Mouse (Mus musculus) liver, postnatal 0 days (tissue): ENCODE data around the gene 4921517D22Rik. TPM values are rescaled to one million over a fixed set of nuclear protein-coding genes. Genes with fewer than 3 reads are reported as not detected.

Experiments
- ATAC-seq: fragments of 200-750 bp; cut with Nextera tagmentation; 2 replicates; pipeline ENCODE4 v1.8.0; 2017; ENCODE audit warnings: mild to moderate bottlenecking, moderate library complexity
- DNase-seq: peaks from one replicate; pipeline ENCODE4 v3.0.0-alpha.2; 2016
- H3K27ac ChIP-seq: fragments of 300-500 bp; sonication (generic); 2 replicates; pipeline ENCODE4 v1.5.1; 2014; ENCODE audit warnings: antibody characterized with exemption, moderate library complexity, mild to moderate bottlenecking, low read depth
- H3K27me3 ChIP-seq: fragments of 300-500 bp; sonication (generic); 2 replicates; pipeline ENCODE4 v1.6.1; 2014; ENCODE audit warnings: low read length, control low read depth, mixed read lengths; ENCODE audit not compliant: insufficient read depth
- H3K36me3 ChIP-seq: fragments of 300-500 bp; sonication (generic); replicated peaks from 2 replicates; pipeline ENCODE4 v1.6.1; 2014; ENCODE audit warnings: mild to moderate bottlenecking, control low read depth, low read length, moderate library complexity, mixed read lengths; ENCODE audit not compliant: insufficient read depth
- H3K4me1 ChIP-seq: fragments of 300-500 bp; sonication (generic); 2 replicates; pipeline ENCODE4 v1.6.1; 2014; ENCODE audit warnings: antibody characterized with exemption, mild to moderate bottlenecking, control low read depth; ENCODE audit not compliant: insufficient read depth
- H3K4me2 ChIP-seq: fragments of 300-500 bp; sonication (generic); 2 replicates; pipeline ENCODE4 v1.6.1; 2014; ENCODE audit warnings: low read depth, mild to moderate bottlenecking, low read length, moderate library complexity, mixed read lengths
- H3K4me3 ChIP-seq: fragments of 300-500 bp; sonication (generic); 2 replicates; pipeline ENCODE4 v1.5.1; 2014; ENCODE audit warnings: low read depth, low read length
- H3K9ac ChIP-seq: fragments of 300-500 bp; sonication (generic); replicated peaks from 2 replicates; pipeline ENCODE4 v1.6.1; 2014; ENCODE audit warnings: mild to moderate bottlenecking, moderate library complexity
- H3K9me3 ChIP-seq: fragments of 300-500 bp; sonication (generic); 2 replicates; pipeline ENCODE4 v1.6.1; 2016; ENCODE audit warnings: mild to moderate bottlenecking, control low read depth, low read length, mixed read lengths
- CTCF ChIP-seq: sonication (generic); IDR thresholded peaks from 2 replicates; pipeline ENCODE4 v1.5.1; 2016; ENCODE audit warnings: antibody characterized with exemption, low read depth
- EP300 ChIP-seq: IDR thresholded peaks from 2 replicates; pipeline ENCODE4 v1.6.1; 2016; ENCODE audit warnings: antibody characterized with exemption, low read depth, mild to moderate bottlenecking
- WGBS: fragments of 180-500 bp; shearing (Covaris S2); extraction: QIAGEN DNeasy Blood & Tissue Kit; methylation state at CpG from one replicate; pipeline ENCODE4 v1.1.7; 2014; ENCODE audit not compliant: insufficient replicate concordance; 5-methylcytosine and 5-hydroxymethylcytosine counted together
- polyA plus RNA-seq: library from polyadenylated mRNA; unstranded; fragments of >200 nt; fragmentation: Nextera tagmentation; extraction: Ambion mirVana; gene quantifications from 2 replicates; pipeline ENCODE4 v1.2.1, GENCODE M21; 2015

The 4921517D22Rik gene
- polyA plus RNA-seq, 1 experiment from 2014 or later = not detected

GRCm38 (mm10) chr13:59674761-59675150 is 19.2 kb downstream of the 4921517D22Rik start:
- Histone ChIP-seq H3K4me1 (peaks cover 29% of the 10 kb centered on the region), H3K27me3 (no peaks in the 10 kb centered on the region), H3K4me3 (peak overlapping the region; percentile 93), H3K9me3 (no peaks in the 10 kb centered on the region), H3K27ac (peak overlapping the region; percentile 80), H3K36me3 (no peaks in the 10 kb centered on the region), H3K9ac (peak overlapping the region; percentile 87), H3K4me2 (peak overlapping the region; percentile 95)
- TF ChIP-seq CTCF (no peak), EP300 (no peak)
- 2% methylated on average over 13 of the region's 13 CpGs for WGBS
- ATAC-seq = no peak; the same call in 1 of the 2 replicates
- DNase-seq = peak; percentile 40

- Histone ChIP-seq H3K4me1 (peaks cover 34% of the 10 kb centered on the region), H3K27ac (no peak overlapping the region), H3K9me3 (no peaks in the 10 kb centered on the region), H3K36me3 (no peaks in the 10 kb centered on the region), H3K27me3 (no peaks in the 10 kb centered on the region), H3K4me3 (peak overlapping the region; percentile 93), H3K9ac (peak overlapping the region; percentile 87), H3K4me2 (peak overlapping the region; percentile 95)
- ATAC-seq (no peak), DNase-seq (no peak)
- TF ChIP-seq EP300 = no peak
- no peak for TF ChIP-seq CTCF
- WGBS = 14% methylated on average over 3 of the region's 3 CpGs
Measured at GRCm38 (mm10) chr13:59674215-59674614, 19.7 kb downstream of the 4921517D22Rik start.

GRCm38 (mm10) chr13:59673597-59673996 is 20.3 kb downstream of the 4921517D22Rik start:
- Histone ChIP-seq H3K27me3 (no peaks in the 10 kb centered on the region), H3K9me3 (no peaks in the 10 kb centered on the region), H3K4me3 (0 out of 2 replicates have a peak overlapping the region, but pooled peaks have one; percentile 93), H3K4me2 (peak overlapping the region; percentile 95), H3K27ac (no peak overlapping the region), H3K9ac (peak overlapping the region; percentile 34), H3K4me1 (peaks cover 40% of the 10 kb centered on the region), H3K36me3 (no peaks in the 10 kb centered on the region)
- DNase-seq = no peak
- WGBS = 60% methylated on average over 7 of the region's 7 CpGs
- TF ChIP-seq CTCF (no peak), EP300 (no peak)
- ATAC-seq = no peak

DNA sequence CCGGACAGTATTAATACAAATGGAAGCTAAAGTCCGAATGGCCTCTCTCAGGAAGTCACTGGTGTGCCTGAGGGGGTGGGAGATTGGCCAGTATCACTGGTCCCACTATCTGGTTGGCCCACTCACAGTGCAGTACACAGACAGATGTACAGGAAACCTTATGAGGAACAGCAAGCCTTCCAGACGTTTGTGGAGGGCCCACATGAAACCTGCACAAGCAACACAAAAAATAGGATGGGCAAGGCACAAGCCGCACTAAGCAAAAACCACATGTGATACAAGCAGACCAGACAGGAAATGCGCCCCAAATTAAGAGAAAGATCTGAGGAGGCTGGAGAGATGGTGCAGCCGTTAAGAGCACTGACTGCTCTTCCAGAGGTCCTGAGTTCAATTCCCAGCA is 21.7 kb downstream of the 4921517D22Rik start:
- Histone ChIP-seq H3K4me2 (peak overlapping the region; percentile 7; the same call in 1 of the 2 replicates), H3K4me3 (no peak overlapping the region), H3K4me1 (peaks cover 52% of the 10 kb centered on the region), H3K9me3 (no peaks in the 10 kb centered on the region), H3K36me3 (no peaks in the 10 kb centered on the region), H3K9ac (no peak overlapping the region; the same call in 1 of the 2 replicates), H3K27me3 (no peaks in the 10 kb centered on the region), H3K27ac (no peak overlapping the region)
- no peak for DNase-seq
- TF ChIP-seq CTCF = no peak
- no peak for ATAC-seq
- WGBS = 28% methylated on average over 6 of the region's 6 CpGs

GRCm38 (mm10) chr13:59671521-59671920 is 22.4 kb downstream of the 4921517D22Rik start:
- Histone ChIP-seq H3K4me3 (no peak overlapping the region), H3K27ac (no peak overlapping the region), H3K9ac (no peak overlapping the region), H3K27me3 (no peaks in the 10 kb centered on the region), H3K4me1 (peaks cover 52% of the 10 kb centered on the region), H3K9me3 (no peaks in the 10 kb centered on the region), H3K36me3 (no peaks in the 10 kb centered on the region), H3K4me2 (no peak overlapping the region)
- ATAC-seq = no peak
- WGBS = 46% methylated on average over 2 of the region's 2 CpGs
- no peak for DNase-seq
- no peak for TF ChIP-seq EP300
- no peak for TF ChIP-seq CTCF

GRCm38 (mm10) chr13:59669946-59670345 is 24.0 kb downstream of the 4921517D22Rik start:
- peak overlapping the region; percentile 32; the same call in 1 of the 2 replicates for H3K27ac ChIP-seq

More at GRCm38 (mm10) chr13:59669946-59670345, 24.0 kb downstream of the 4921517D22Rik start:
- TF ChIP-seq EP300 = no peak
- no peak for TF ChIP-seq CTCF
- Histone ChIP-seq H3K4me3 (no peak overlapping the region), H3K36me3 (peaks cover 6% of the 10 kb centered on the region), H3K27me3 (no peaks in the 10 kb centered on the region), H3K9ac (no peak overlapping the region), H3K4me1 (peaks cover 46% of the 10 kb centered on the region), H3K9me3 (no peaks in the 10 kb centered on the region), H3K4me2 (no peak overlapping the region)
- DNase-seq (no peak), ATAC-seq (no peak)
- WGBS = 87% methylated on average over 10 of the region's 10 CpGs
